Mouse (Mus musculus): ENCODE data around the gene Rabggta. TPM values are rescaled to one million over a fixed set of nuclear protein-coding genes. Genes with fewer than 3 reads are reported as not detected.

The Rabggta gene
- polyA plus RNA-seq, 1 experiment from 2014 or later = 61.4 TPM

DNA sequence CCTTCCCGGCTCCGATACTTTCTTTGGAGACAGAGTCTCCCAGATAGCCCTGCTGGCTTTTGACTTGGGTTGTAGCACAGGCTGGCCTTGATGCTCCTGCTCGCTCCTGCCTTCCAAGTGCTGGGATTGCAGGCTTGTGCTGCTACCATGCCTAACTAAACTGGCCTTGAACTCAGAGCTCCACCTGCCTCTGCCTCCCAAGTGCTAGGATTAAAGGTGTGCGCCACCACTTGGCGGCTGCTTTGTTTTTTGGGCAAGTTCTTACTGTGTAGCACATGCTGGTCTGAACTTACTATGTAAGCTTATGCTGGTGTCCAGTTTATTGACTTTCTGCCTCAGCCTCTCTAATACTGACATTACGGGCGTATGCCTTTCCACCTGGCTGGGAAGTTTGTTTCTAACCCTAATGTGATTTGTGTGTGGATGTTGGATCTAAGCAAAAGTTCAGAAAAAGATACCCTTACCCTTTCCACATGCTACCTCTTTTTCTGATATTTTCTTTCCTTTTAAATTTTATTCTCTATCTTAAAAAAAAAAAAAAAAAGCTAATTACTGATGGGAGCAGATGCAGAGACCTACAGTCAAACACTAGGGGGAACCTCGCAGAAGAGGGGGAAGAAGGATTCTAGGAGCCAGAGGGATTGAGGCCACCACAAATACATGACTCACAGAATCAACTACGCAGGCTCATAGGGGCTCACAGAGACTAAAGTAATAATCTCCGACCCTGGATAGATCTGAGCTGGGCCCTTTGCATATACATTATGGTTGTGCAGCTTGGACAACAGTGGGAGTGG is 25.2 kb upstream of the Rabggta start:
- peak overlapping the region; percentile 97 for H3K4me2 ChIP-seq
- no peak for ATAC-seq (replicated peaks)

DNA sequence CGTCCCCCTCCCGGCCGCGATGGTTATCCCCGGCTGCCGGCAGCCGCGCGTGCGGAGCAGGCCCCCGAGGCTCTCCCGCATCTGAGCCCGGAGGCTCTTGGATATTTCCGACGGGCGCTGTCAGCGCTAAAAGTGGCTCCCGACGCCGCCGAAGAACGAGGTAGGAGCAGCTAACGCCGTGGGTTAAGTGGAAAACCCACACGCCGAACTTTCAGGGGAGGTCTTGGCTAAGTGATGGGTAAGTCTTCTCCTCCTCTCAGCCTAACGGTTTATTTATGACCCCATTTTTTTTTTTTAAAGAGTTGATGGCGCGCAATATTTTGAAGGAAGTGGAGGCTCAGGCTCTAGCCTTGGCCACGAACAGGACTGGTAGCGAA is 23.8 kb upstream of the Rabggta start:
- no peak for ATAC-seq (replicated peaks)
- H3K4me1 ChIP-seq = peaks cover 34% of the 10 kb centered on the region
- H3K9ac ChIP-seq = peak overlapping the region; percentile 45
- H3K36me3 ChIP-seq (replicated peaks) = peaks cover 10% of the 10 kb centered on the region
- H3K27ac ChIP-seq = peak overlapping the region; percentile 32; the same call in 1 of the 2 replicates
- WGBS = under 1% methylated on average over 31 of the region's 31 CpGs
- peak overlapping the region; percentile 97 for H3K4me2 ChIP-seq
- H3K9me3 ChIP-seq = no peaks in the 10 kb centered on the region
- no peaks in the 10 kb centered on the region for H3K27me3 ChIP-seq (replicated peaks)
- H3K4me3 ChIP-seq = peak overlapping the region; percentile 53

More for the DNA sequence above, 25.2 kb upstream of the Rabggta start:
- Histone ChIP-seq H3K4me1 (peaks cover 34% of the 10 kb centered on the region), H3K27me3 (replicated peaks) (no peaks in the 10 kb centered on the region), H3K4me3 (0 out of 2 replicates have a peak overlapping the region, but pooled peaks have one; percentile 2), H3K36me3 (replicated peaks) (peaks cover 14% of the 10 kb centered on the region), H3K9ac (no peak overlapping the region), H3K27ac (no peak overlapping the region), H3K9me3 (no peaks in the 10 kb centered on the region)
- 92% methylated on average over 10 of the region's 10 CpGs for WGBS

DNA sequence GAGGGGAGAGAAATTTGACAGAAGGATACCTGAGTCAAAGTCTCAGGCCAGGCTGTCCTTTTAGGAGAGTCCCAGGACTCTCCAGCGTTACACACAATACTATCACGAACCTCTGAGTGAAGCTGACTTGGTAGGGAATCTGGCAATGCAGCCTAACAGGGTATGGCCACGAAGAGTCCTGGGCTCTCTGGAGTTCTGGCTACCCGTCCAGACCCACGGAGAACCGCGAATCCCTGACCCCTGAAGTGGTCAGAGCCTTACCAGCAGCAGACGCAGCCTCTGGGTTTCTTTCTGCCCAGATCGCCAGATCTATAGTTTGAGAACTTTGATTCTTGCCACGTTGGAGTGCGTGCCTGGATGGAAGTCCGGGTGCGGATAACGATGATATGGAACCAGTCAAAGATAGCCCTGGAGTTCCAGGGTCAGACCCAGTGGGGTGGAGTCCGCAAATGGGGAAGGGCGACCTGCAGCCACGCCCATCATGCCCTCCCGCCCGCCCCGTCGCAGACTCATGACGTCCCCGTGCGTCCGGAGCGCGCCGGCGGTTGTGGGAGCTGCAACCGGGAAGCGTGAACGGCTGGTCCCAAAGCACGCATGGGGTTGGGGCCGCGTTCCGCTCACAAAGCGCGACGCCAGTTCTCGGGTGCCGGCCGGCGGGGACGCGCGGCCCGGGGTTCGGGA is 23.3 kb upstream of the Rabggta start, which contains the start of the genes Dhrs1 and Nop9:
Gene Dhrs1 (minus strand): TSS at position 511 of the 681 bp plus-strand sequence.
Gene Nop9 (plus strand): TSS at position 514 of the 681 bp plus-strand sequence.
- peak within 1 kb of the TSS; percentile 45 for H3K9ac ChIP-seq
- H3K36me3 ChIP-seq (replicated peaks) = peaks cover 10% of the 10 kb centered on the region
- H3K4me2 ChIP-seq = peak within 1 kb of the TSS; percentile 97
- WGBS = 2% methylated on average over 48 of the region's 48 CpGs
- peak within 1 kb of the TSS; percentile 32; the same call in 1 of the 2 replicates for H3K27ac ChIP-seq
- no peaks in the 10 kb centered on the region for H3K27me3 ChIP-seq (replicated peaks)
- peak; percentile 88 for ATAC-seq (replicated peaks)
- peaks cover 34% of the 10 kb centered on the region for H3K4me1 ChIP-seq
- no peaks in the 10 kb centered on the region for H3K9me3 ChIP-seq
- H3K4me3 ChIP-seq = peak within 1 kb of the TSS; percentile 53

DNA sequence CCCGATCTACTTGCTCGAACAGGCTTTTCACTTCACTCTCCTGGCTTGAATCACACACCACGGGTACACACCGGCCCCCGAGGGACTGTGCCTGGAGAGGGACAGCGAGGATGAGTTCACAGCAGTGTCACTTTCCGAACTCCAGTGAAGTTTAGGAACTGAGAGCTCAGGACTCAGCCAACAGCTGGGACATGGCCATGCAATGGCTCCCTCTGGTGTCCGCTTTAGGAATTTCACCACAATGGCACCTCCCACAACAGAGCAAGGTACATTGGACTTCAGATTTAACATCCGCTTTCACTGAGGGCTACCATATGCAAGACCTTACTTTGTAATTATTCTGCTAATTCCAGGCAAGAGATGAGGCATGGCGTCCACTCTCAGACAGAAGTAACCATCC is 21.6 kb upstream of the Rabggta start:
- peak; percentile 58 for ATAC-seq (replicated peaks)
- Histone ChIP-seq H3K4me1 (peaks cover 34% of the 10 kb centered on the region), H3K9ac (no peak overlapping the region), H3K4me3 (0 out of 2 replicates have a peak overlapping the region, but pooled peaks have one; percentile 2), H3K4me2 (0 out of 2 replicates have a peak overlapping the region, but pooled peaks have one; percentile 6), H3K9me3 (no peaks in the 10 kb centered on the region), H3K36me3 (replicated peaks) (peaks cover 11% of the 10 kb centered on the region; the same call in 1 of the 2 replicates), H3K27me3 (replicated peaks) (no peaks in the 10 kb centered on the region), H3K27ac (no peak overlapping the region)
- 25% methylated on average over 10 of the region's 10 CpGs for WGBS

DNA sequence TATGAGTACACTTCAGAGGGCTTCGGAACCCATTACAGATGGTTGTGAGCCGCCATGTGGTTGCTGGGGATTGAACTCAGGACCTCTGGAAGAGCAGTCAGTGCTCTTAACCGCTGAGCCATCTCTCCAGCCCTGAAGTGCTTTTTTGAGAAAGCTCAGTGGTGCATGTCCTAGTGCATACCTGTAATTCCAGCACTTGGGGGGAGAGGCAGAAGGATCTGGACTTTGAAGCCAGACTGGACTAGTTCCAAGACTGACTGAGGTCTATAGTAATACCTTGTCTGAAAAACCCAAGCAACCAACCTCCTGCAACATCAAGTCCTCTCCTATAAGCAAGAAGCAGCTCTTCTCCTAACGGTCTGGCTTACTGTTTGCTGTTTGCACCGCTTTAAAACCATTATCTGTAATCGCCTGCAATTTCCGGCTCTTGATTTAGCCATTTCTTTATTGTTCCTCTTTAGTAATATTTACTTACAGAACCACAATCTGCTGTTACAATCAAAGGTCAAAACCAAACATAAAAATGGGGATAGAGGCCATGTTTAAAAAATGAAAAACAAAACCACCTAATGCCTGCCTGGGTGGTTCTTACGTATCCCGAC is 15.1 kb upstream of the Rabggta start:
- H3K27me3 ChIP-seq (replicated peaks) = no peaks in the 10 kb centered on the region
- ATAC-seq (replicated peaks) = no peak
- 90% methylated on average over 9 of the region's 9 CpGs for WGBS
- no peaks in the 10 kb centered on the region for H3K4me1 ChIP-seq
- no peak overlapping the region for H3K27ac ChIP-seq
- no peak overlapping the region for H3K4me2 ChIP-seq
- no peak overlapping the region for H3K9ac ChIP-seq
- H3K36me3 ChIP-seq (replicated peaks) = peaks cover 15% of the 10 kb centered on the region; the same call in 1 of the 2 replicates
- no peaks in the 10 kb centered on the region for H3K9me3 ChIP-seq
- no peak overlapping the region for H3K4me3 ChIP-seq

DNA sequence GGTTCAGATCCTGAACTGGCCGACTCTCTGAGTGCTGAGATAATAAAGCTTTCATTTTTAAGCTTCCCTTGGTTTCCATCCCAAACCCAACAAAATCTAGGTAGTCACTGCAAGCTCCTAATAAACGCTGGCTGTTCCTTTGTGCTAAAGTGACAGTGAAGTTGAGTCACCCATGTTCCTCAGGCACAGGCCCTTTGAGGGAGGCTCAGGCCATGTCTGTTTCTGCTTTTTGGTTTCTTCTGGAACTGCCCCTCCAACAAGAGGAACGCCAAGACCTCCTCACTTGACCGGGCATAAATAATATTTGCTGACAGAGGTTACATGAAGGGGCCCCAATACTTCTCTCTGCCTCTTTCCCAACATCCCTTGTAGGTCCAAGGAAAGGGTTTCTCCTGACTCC is 13.7 kb upstream of the Rabggta start:
- WGBS = 81% methylated on average over 4 of the region's 4 CpGs
- H3K9me3 ChIP-seq = no peaks in the 10 kb centered on the region
- no peak overlapping the region for H3K4me2 ChIP-seq
- no peaks in the 10 kb centered on the region for H3K4me1 ChIP-seq
- H3K27me3 ChIP-seq (replicated peaks) = no peaks in the 10 kb centered on the region
- no peak overlapping the region for H3K27ac ChIP-seq
- no peak overlapping the region for H3K9ac ChIP-seq
- H3K4me3 ChIP-seq = no peak overlapping the region
- H3K36me3 ChIP-seq (replicated peaks) = peaks cover 15% of the 10 kb centered on the region; the same call in 1 of the 2 replicates
- no peak for ATAC-seq (replicated peaks)

DNA sequence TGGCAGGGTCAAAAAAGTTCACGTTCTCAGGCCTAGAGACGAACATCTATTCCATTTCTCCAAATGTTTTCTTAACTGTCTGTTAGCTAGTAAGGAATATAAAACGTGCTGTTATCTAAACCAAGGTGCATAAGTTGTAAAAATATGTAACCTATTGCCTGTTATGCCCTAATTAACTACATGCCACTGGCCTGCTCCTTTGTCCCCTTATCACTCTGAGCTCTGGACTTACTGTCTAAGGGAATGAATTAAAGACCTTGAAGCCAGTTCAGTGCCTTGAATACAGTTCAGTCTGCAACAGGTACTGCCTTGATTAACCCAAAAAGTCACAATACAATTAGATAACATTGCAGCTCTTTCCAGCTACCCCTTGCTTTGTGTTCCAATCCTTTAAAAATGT is 13.3 kb upstream of the Rabggta start:
- 74% methylated on average over 3 of the region's 3 CpGs for WGBS
- no peaks in the 10 kb centered on the region for H3K4me1 ChIP-seq
- no peak for ATAC-seq (replicated peaks)
- no peaks in the 10 kb centered on the region for H3K27me3 ChIP-seq (replicated peaks)
- no peak overlapping the region for H3K9ac ChIP-seq
- H3K36me3 ChIP-seq (replicated peaks) = peaks cover 11% of the 10 kb centered on the region; the same call in 1 of the 2 replicates
- no peak overlapping the region for H3K4me3 ChIP-seq
- H3K9me3 ChIP-seq = no peaks in the 10 kb centered on the region
- no peak overlapping the region for H3K4me2 ChIP-seq
- H3K27ac ChIP-seq = no peak overlapping the region

DNA sequence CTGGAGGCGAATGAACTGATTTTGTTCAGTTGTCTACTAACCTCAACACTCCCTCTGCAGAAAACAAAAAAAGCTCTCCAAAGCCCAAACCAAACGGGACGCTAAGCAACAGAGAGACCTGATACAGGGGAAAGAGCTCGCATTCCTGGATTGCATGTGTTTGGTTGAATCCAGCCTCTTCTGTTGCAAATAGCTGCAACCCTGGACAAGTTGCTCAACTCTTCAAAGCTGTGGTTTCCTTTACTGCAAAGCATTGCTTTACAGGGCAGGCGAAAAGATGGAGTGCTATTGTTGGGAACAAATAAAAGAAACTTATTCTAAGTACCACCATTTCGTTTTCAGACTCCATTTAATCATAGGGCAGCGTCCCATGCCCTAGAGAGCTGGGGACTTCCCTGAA is 12.8 kb upstream of the Rabggta start:
- no peak for ATAC-seq (replicated peaks)
- H3K27ac ChIP-seq = no peak overlapping the region
- H3K27me3 ChIP-seq (replicated peaks) = no peaks in the 10 kb centered on the region
- no peaks in the 10 kb centered on the region for H3K4me1 ChIP-seq
- peaks cover 8% of the 10 kb centered on the region; the same call in 1 of the 2 replicates for H3K36me3 ChIP-seq (replicated peaks)
- H3K4me2 ChIP-seq = no peak overlapping the region
- H3K4me3 ChIP-seq = no peak overlapping the region
- no peak overlapping the region for H3K9ac ChIP-seq
- H3K9me3 ChIP-seq = no peaks in the 10 kb centered on the region
- WGBS = 78% methylated on average over 7 of the region's 7 CpGs

DNA sequence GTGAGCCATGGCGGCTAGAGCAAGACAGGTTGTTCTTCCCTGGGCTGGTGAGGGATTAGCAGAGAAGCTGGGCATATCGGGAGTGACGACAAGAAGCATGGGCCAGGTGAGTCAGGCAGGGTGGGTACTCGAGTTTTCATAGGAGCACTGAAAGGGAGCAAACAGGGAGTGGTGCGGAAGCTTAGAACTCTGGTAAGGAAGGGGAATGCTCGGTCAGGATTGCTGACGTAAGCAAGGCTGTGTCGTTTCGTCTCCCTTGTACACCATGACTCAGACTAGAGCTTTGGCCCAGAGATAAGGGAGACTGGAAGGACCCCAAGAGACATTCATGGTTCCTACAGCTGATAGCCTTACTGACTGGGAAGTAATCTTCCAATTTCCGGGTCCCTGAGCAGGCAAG is 11.8 kb upstream of the Rabggta start:
- Histone ChIP-seq H3K4me2 (no peak overlapping the region), H3K27ac (no peak overlapping the region), H3K9ac (no peak overlapping the region), H3K27me3 (replicated peaks) (no peaks in the 10 kb centered on the region), H3K36me3 (replicated peaks) (0 out of 2 replicates have a peak, but pooled peaks cover 4% of the 10 kb centered on the region), H3K4me1 (no peaks in the 10 kb centered on the region), H3K9me3 (no peaks in the 10 kb centered on the region), H3K4me3 (no peak overlapping the region)
- 72% methylated on average over 10 of the region's 10 CpGs for WGBS
- no peak for ATAC-seq (replicated peaks)

DNA sequence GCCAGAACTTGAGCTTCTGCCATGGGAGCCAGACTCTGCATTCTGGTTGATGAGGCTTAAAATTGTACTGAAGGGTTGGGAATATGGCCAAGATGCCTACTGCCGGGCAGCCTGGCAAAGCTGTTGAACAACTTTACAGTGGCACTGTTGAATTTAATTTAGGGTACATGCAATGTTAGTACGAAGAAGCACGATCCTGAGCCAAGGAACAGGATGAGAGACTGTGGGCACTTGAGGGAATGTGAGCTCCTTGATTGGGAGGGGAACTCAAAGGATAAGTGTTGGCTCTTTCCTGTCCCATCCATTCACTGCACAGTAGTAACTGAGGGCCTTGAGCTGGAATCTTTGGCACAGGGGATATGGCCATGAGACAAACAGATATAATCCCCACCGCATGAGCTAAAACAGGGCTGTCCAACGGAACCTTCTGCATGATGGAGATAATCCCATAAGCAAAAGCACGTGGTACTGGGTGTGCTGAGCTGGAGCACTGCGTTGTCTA is 8.5 kb upstream of the Rabggta start:
- Histone ChIP-seq H3K9me3 (no peaks in the 10 kb centered on the region), H3K4me3 (no peak overlapping the region), H3K4me1 (no peaks in the 10 kb centered on the region), H3K27me3 (replicated peaks) (no peaks in the 10 kb centered on the region), H3K36me3 (replicated peaks) (no peaks in the 10 kb centered on the region), H3K27ac (0 out of 2 replicates have a peak overlapping the region, but pooled peaks have one; percentile 28), H3K9ac (no peak overlapping the region), H3K4me2 (no peak overlapping the region)
- 77% methylated on average over 7 of the region's 7 CpGs for WGBS
- ATAC-seq (replicated peaks) = no peak

DNA sequence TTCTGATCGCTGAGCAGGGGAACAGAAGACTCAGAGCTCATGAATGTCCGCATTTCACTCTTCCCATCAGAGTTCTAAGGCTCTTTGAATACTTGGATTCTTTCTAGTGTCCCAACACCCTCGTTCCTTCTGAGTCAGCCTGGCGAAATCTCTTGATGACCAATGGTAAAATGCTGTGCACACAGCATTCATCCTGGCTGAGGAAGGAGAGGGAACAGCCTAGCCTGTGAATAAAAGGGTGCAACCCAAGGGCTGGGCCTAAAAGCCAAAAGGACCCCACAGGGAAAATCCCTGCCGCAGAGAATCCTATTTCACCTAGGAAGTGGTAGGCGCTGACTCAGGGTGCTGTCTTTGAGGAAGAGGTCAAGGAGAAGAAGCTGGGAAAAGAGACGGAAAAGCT is 8.1 kb upstream of the Rabggta start:
- Histone ChIP-seq H3K4me1 (no peaks in the 10 kb centered on the region), H3K27ac (0 out of 2 replicates have a peak overlapping the region, but pooled peaks have one; percentile 28), H3K9me3 (no peaks in the 10 kb centered on the region), H3K9ac (no peak overlapping the region), H3K4me2 (no peak overlapping the region), H3K4me3 (no peak overlapping the region), H3K36me3 (replicated peaks) (no peaks in the 10 kb centered on the region), H3K27me3 (replicated peaks) (no peaks in the 10 kb centered on the region)
- WGBS = 74% methylated on average over 7 of the region's 7 CpGs
- no peak for ATAC-seq (replicated peaks)
